Mouse (Mus musculus) stomach, embryonic 16.5 days (tissue): ENCODE measurements around the gene Fam155a. TPM values are rescaled to one million over a fixed set of nuclear protein-coding genes. Genes with fewer than 3 reads are reported as not detected.

ENCODE experiments used
- ATAC-seq: fragments of 200-750 bp; cut with Nextera tagmentation; 2 replicates; pipeline ENCODE4 v1.8.0; 2017; ENCODE audit warnings: moderate number of reproducible peaks, moderate TSS enrichment; ENCODE audit not compliant: insufficient read depth, low FRiP score
- H3K27ac ChIP-seq: fragments of 300-500 bp; sonication (generic); 2 replicates; pipeline ENCODE4 v1.5.1; 2014; ENCODE audit warnings: low read length
- H3K27me3 ChIP-seq: fragments of 300-500 bp; sonication (generic); 2 replicates; pipeline ENCODE4 v1.6.1; 2014; ENCODE audit warnings: low read length, control low read depth, mixed read lengths; ENCODE audit not compliant: control insufficient read depth, insufficient read depth
- H3K36me3 ChIP-seq: fragments of 300-500 bp; sonication (generic); 2 replicates; pipeline ENCODE4 v1.6.1; 2014; ENCODE audit warnings: low read length; ENCODE audit not compliant: control insufficient read depth, insufficient read depth
- H3K4me1 ChIP-seq: fragments of 300-500 bp; sonication (generic); 2 replicates; pipeline ENCODE4 v1.6.1; 2014; ENCODE audit warnings: low read length, control low read depth, mixed read lengths; ENCODE audit not compliant: control insufficient read depth, insufficient read depth
- H3K4me2 ChIP-seq: fragments of 300-500 bp; sonication (generic); 2 replicates; pipeline ENCODE4 v1.6.1; 2014; ENCODE audit warnings: low read depth, low read length, mixed read lengths
- H3K4me3 ChIP-seq: fragments of 300-500 bp; sonication (generic); replicated peaks from 2 replicates; pipeline ENCODE4 v1.5.1; 2014; ENCODE audit warnings: mild to moderate bottlenecking, low read length
- H3K9ac ChIP-seq: fragments of 300-500 bp; sonication (generic); 2 replicates; pipeline ENCODE4 v1.6.1; 2014; ENCODE audit warnings: low read length
- H3K9me3 ChIP-seq: fragments of 300-500 bp; sonication (generic); replicated peaks from 2 replicates; pipeline ENCODE4 v1.6.1; 2016; ENCODE audit warnings: low read length, control low read depth; ENCODE audit not compliant: control insufficient read depth
- WGBS: fragments of 180-500 bp; shearing (Covaris S2); extraction: QIAGEN DNeasy Blood & Tissue Kit; methylation state at CpG from one replicate; pipeline ENCODE4 v1.1.7; 2014; 5-methylcytosine and 5-hydroxymethylcytosine counted together
- microRNA-seq: library from miRNA; unstranded; fragments of <30 nt; microRNA quantifications from one replicate; pipeline ENCODE4, GENCODE M21; 2016
- polyA plus RNA-seq: library from polyadenylated mRNA; unstranded; fragments of >200 nt; fragmentation: Nextera tagmentation; extraction: Ambion mirVana; gene quantifications from 2 replicates; pipeline ENCODE4 v1.2.1, GENCODE M21; 2015

The Fam155a gene
- polyA plus RNA-seq, 1 experiment from 2014 or later = 1.0 TPM

- H3K27ac ChIP-seq = no peak overlapping the region
- H3K4me2 ChIP-seq = no peak overlapping the region
- WGBS = 29% methylated on average over 23 of the region's 23 CpGs
- H3K4me1 ChIP-seq = no peaks in the 10 kb centered on the region
- no peak overlapping the region for H3K9ac ChIP-seq
- no peak; the same call in 1 of the 2 replicates for ATAC-seq
- H3K9me3 ChIP-seq = no peaks in the 10 kb centered on the region
- H3K27me3 ChIP-seq = no peaks in the 10 kb centered on the region
- no peaks in the 10 kb centered on the region for H3K36me3 ChIP-seq
- H3K4me3 ChIP-seq = no peak overlapping the region
Measured at GRCm38 (mm10) chr8:9157141-9157781, 613.7 kb downstream of the Fam155a start.

Small RNA genes within 50 kb of the gene (microRNA-seq; reads per million reads assigned to microRNA genes)
- gene Gm47312 = not detected

Other genes starting within 250 kb of the Fam155a start
- gene Gm10217, start 93.1 kb upstream of the Fam155a start, polyA plus RNA-seq = not detected in 2 replicates
- 4.3 and 4.9 TPM in 2 replicates for gene Lig4, start 206.5 kb upstream of the Fam155a start, polyA plus RNA-seq
- 15.8 and 16.1 TPM in 2 replicates for gene Abhd13, start 206.5 kb upstream of the Fam155a start, polyA plus RNA-seq
- gene Tnfsf13b, start 235.3 kb upstream of the Fam155a start, polyA plus RNA-seq = 0.26 and 0.28 TPM in 2 replicates